Mouse (Mus musculus) T-helper 17 cell (primary cell): ENCODE results near the gene Apbb2.

Experiments used
- in situ Hi-C, 2 experiments: fragments of 300-600 bp; cut with MboI, MseI; formaldehyde crosslinking; loops; 1 replicate in 1 of 2; 2 replicates in 1 of 2; pipeline ENCODE4 v1.15.1; 2025; ENCODE audit warnings: high pct_unique_total_duplicates in 2 of 2

The Apbb2 gene

DNA sequence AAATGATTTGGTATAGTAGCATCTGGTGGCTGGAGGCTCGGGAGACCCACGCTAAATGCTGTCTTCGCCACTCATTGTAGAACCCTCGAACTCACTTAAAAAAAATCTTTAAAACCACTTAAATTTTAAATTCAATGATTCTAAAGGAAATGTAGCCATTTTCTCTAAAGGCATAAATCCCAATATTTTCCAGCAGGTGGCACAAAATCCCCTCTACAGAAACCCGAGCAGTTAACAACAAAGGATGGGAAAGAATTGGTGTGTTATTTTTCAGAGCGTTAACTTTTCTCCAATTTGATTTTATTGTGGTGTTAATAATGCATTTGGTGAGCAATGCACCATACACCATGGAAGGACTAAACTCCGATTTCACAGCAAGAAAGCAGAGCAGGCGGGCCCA, 231.1 kb downstream of the Apbb2 start:
- in situ Hi-C loops: no loop called here

DNA sequence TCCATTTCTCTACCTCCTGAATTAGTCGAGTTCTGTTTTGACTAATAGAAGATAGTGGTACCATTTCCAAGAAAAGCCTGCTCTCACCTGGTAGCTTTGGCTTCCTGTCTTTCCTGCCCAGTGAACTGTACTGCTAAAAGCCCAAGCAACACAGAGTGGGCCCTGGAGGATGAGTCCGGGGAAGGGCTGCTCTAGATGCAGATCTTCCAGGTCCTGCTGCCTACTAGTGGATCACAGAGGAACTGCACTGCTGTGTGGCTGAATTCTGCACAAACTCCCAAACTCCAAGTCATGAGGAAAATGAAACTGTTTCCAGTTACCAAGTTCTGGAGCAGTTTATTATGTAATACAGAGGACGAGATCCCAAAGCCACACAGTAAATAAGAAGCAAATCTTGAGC, 232.9 kb downstream of the Apbb2 start:
- in situ Hi-C loops: no loop called here

DNA sequence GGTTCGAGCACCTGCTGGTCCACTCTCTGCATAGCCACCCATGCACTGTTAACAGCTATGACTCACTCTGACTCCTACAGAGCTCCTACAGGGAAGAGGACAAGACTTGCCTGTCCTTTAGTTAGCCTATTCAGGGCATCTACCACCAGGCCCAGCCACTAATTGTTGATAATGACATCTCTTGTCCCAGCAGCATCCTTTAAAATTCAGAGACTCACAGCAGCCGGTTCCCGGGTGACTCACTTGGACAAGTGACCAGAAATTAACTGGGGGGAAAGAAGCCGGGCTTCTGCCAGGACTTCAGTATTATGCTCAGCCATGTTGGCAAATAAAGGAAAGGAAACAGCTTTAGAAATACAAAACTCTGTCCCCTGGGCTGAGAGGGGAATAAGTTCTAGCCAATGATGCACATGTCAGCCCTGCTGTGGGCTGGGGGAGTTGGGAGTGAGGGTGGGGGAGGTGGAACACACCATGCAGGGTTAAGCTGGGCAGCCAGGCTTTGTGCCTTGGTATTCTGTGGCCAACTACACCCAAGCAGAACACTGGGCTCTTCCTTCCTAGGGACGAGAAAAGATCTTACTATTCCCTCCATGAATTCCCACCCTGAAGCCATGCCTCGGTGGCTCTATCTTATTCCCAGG, 233.7 kb downstream of the Apbb2 start:
- in situ Hi-C loops: no loop called here

DNA sequence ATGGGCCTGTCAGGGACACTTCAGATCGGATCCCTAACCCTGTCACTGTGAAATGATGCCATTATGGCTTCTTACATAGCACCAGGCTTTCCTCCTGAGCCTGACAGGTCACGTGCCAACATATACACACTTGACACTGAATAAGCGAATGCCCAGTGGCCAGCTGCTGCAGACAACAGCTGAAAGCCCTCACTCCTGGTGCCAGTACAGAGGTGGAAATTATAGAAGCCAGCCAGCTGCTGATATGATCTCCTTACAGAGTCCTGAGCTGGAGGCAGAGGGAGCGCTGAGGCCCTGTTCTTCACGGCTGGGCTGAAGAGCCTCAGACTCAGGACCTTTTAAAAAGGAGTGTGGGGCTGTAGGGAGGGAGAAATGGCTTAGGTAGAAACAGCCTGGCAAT, 234.5 kb downstream of the Apbb2 start:
- in situ Hi-C loops: no loop called here

DNA sequence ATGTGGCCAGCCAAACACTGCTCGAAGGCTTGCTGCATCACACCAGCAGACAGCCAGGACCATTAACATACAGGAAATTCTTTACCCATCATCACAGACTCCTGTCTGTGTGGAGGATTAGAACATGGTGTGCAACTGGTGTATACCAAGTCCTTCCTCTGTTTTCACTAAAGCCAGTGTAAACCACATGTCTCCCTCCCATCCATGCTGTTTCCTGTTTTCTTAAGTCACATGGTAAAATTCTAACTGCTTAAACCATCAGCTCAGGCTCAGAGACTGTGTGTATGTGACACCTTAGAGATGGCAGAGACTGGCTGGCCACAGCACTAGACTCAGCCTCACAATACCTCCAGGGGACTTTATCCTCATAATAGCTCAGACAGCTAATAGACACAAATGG, 236.5 kb downstream of the Apbb2 start:
- in situ Hi-C loops: no loop called here

DNA sequence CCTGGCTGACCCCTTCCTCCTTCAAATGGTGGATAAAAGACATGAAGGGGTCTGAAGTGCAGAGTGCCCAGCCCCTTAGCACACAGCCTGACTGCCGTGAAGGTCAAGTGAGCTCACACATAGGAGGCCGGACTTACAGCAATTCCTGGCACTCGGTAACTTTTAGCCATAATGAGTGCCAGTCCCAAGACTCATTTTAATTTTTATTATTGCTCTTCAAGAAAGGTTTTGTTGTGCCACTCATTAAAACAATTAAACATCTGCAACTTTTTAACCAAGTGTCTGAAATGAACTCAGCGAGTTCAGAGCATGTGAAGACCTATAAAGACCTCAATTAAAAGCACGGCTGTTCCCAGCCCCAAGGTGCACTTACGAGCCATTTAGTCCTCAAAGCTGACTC, 239.6 kb downstream of the Apbb2 start:
- in situ Hi-C loops: no loop called here

DNA sequence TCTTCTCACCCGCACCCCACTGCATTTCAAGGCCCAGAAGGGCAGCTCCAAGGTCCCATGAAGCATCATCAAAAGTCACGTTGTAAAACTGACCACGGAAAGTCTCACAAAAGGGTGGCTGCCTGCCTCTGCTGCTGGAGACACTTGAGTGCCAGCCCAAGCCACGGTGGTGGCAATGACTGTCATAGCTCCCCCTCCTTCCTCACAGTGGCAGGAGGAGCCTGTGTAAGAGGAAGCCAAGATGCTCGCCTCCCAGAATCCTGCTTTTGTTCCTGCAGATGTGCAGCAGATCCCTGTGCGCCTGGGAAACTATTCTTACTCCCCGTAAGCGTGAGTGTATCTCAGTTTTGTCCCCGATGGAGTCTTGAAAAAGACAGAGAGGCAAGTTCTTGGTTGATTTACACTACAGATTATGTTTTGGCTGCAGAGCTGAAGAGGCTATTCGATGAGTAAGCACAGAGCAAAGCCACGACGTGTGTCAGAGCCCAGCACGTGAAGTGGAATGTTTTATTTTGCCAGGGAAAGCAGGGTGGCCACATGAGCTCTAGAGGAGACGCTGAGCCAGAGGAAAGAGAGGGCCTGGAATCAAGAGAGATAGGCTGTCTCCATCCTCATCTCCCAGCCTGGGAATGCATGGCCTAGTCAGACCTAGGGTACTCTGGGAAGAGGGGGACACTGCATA, 241.9 kb downstream of the Apbb2 start:
- in situ Hi-C loops: no loop called here

DNA sequence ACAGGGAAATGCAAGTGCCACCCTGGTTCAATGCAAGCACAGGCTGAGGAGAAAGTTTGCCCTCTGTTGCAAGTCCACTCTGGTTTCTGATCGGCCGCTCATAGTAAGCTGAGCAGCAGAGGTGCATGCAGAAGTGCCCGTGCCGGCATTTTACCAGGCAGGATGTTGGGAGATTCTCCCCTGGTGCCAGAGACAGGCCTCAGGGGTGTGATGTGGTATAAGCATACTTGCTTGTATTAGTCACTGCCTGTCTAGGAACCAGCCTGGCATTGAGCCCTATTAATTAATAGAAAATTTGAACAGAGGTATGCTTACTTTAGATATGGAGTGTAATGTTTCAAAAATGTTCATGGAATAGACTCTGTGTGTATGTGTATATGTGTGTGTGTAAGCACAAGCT, 244.2 kb downstream of the Apbb2 start:
- in situ Hi-C loops: no loop called here

DNA sequence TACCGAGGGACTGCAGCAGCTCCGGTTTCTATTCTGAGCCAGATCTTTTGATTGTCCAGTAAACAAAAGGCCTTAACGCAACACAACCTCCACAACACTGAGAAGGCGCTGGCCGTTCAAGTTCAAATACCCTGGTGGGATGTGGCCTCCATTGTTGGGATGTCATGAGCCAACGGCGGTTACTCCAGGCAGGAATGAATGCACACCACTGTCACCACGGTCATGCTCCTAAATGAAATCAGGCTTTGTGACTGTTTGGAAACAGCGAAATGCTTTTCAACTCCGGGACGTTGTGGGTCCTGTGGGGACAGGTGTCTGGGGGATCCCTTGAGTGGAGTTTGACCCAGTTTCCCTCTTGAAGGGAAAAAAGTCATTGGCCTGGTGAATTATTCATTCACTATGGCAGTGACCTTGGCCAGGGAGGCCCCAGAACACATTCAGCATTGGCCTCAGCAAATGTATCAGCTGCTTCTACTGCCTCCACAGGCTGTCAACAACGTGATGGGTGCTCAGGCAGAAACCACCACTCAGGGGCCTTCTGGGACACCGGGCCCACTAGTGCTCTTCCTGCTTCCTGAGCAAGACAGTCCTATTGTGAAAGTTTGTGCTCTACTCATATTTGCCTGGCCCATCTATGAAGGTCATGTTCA, 244.9 kb downstream of the Apbb2 start:
- in situ Hi-C loops: no loop called here

DNA sequence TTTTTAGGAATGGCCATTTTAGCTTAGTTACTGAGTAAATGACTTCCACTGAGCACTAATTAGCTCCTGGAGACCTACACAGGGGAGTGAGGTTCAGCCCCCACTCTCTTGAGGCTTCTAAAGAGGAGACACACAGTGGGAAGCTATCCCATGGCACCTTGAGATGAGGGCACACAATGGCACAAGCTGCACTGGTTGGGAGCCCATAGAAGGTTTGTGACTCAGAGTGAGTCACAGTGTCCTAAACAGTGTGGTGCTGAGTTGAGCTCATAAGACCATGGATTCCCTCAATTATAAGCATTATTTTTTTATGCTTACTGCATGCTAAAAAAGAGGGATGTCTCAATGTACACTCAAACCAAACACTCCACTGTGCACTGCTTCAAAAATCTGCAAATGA, 247.5 kb downstream of the Apbb2 start:
- in situ Hi-C loops: no loop called here

DNA sequence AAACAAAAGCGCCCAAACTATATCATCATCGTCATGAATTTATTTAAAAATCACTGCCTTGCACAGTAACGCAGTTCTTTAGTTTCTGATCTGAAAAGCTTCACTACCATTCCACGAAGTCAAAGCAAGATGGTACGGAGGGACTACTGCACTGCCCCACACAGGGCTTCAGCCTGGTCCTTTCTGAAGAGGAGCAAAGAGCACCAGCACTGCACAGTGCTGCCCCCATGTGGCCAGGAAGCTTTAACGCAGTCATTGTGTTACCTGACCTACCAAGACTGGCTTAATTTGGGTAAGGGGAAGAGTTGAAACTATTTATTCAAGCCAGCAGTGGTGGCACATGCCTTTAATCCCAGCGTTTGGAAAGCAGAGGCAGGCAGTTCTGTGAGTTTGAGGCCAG, 249.6 kb downstream of the Apbb2 start:
- in situ Hi-C loops: no loop called here

DNA sequence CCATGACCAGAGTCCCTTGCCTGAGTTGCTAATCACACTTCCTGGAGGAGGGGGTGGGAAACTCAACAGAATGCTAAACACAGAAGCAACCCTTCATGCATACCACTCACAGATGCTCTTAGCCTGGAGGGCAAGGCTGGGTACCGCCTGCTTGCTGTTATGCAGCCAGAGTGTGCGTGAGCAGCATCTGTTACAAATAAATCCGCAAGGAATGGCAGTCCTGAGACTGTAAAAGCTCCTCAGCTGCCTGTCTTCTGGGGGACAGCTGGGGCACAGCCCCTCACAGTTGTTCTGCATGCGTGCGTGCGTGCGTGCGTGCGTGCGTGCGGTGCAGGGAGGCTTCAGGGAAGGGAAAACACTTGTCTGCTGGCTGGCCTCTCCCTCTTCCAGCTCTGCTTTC, 250.9 kb downstream of the Apbb2 start:
- in situ Hi-C loops: no loop called here

DNA sequence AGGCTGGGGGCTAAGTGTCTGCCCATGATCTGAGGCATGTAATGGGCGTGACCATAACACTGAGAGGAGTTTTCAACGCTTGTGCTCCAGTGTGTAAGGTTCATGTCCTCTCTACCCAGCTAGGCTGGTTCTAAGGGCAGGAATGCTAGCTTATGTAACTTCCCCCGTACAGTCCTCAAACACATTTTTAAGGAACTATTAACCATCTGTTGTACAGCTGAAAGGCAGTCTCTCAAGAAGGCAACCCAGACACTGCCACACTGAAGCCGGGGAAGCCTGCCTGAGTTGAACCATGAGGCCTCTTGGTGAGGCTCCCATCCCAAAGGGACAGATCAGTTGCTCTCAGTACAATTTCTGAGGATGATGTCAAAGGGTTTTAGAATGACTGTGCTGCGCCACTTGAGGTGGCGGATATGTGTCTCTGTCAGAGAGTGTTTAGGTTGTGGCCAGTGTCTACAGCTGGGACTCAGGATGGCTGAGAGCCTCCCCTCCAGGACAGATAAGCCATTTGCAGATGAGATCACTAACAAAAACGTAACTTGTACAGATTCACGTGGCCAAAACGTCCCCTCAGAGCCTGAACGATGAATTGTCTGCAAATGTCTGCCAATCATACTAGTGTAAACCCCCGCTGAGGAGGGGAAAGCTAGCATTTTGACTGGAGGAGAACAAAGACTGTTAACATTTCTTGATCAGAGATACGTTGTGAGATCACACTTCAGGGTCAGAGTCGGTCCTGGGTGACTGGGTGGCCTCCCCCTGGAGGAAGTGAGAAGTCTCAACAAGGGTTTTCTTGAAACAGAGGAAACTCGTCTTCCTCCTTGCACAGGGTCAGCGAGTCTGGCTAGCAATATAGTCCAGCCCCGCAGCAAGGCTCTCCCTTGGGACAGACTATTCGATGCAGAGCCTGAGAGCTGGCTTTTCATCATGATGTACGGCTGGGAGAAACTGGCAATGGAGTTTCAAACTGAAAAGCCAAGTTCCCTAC, 255.0 kb downstream of the Apbb2 start:
- in situ Hi-C loops: no loop called here

DNA sequence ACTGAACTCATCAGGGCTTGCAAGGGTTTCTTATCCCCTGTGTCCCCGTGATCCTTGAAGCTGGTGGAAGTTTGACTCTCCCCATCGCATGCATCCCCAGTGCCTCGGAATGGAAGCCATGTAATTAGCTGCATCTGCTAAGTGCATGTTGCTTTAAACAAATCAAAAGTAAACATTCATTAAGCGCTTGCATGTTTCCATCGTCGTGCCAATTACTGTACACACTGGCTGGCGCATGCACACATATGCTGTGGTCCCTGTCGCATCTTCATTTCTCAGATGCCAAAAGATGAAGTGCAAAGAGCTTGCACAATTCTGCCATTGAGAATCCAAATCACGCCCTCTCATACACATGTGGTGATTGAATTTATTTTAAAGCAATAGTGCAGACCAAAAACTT, 257.8 kb downstream of the Apbb2 start:
- in situ Hi-C loops: no loop called here

DNA sequence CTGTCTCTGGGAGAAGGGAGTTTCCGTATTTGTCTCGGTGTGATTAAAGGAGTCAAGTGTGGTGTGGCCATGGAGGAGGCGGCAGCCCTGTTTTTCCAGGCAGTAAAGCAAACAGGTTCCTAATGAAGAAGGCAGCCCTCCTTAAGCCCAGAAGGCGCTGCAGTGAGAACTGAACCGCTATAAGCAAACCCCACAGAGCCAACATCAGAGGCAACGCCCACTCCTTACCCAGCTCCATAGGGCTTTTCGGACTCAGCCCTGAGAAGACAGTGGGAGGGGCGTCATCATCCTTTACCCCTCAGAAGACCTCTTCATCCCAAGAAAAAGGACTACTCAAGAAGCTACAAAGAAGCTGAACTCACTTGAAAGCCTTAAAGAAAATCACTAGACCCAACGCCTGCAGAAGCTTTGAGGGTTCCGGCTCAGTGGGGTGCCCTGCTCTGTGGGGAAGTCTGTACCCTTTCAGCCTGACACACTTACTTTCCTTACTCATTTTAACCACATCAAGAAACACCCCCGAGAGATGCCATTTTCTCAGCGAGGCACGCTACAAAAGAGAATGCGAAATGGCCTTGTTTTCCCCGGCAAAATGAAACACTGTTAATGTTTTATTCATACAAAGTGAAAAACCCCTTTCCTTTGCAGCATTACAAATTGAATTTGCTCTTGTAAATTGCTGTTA, 258.7 kb downstream of the Apbb2 start:
- in situ Hi-C loops: no loop called here

DNA sequence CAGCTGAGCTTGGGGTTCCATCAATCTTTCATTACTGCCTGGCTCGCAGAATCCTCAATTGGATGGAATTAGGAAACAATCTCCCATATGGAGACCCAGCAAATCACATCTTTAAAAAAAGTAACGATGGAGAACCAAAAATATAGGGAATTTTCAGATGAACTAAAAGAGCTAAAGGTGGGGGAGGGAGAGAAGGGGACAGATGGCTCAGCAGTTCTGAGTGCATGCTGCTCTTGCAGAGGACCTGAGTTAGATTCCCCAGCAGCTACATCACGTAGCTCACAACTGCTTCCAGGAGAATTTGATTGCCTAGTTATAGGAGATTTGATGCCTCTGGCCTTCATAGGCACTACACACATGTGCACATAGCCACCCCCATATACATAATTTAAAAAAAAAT, 263.4 kb downstream of the Apbb2 start:
- in situ Hi-C loops: no loop called here

DNA sequence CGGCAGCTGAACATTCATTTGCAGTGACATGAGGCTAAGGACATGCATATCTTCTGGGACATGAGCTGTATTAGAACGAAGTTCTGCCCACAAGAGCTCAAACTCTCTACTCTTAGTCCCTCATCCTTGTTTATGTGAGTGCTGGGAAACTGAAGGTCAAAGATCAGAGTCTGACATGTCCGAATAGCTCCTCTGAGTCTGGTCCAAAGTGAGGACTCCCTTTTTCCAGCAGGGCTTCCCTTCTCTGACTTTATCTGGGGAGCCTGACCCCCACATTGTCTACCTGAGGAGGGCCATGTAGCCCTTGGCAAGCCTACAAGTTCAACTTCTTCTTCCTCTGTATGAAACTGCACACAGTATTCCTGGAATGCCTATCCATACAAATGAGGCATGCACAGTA, 264.7 kb downstream of the Apbb2 start:
- in situ Hi-C loops: no loop called here

DNA sequence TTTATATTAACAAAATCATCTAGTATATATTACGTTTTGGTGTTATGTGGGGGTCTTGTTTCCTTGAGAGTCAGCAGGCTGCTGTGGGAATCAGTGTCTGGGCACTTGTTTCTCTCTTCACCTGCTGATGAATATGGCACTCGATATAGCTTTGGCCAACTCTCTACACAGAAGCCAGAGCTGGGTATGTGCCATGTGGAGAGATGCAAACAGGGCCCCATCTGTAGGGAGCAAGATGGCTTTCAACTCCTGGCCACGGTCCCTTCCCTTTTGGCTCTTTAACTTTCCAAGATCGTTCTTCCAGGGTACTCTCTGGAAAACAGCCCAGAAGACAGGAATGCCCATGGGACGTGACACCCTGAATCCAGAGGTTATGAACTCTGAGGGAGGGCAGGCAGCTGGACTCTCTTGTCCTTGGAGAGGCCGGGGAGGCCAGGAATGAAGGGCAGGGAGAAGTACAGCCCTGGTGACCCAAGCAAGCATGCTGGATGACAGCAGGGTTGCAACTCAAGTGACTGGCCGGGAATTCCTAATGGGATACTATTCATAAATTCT, 266.7 kb downstream of the Apbb2 start:
- in situ Hi-C loops: no loop called here

DNA sequence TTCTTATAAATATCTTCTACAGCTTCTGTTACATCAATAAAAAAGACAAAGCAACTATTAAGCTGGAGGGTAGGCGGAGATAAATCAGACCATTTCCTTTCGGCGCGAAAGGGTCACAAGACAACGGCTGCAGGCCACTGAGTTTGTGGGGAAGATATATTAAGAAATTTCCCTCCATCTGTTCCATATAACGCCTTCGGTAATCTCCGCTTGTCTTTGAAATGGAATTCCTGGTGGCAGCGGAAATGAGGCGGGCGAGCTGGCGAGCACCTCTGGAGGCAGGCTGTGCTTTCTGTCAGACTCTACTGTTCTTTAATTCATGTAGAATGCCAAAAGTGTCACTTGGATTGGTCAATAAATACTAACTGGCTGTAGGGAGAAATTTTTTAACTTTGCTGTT, 267.5 kb downstream of the Apbb2 start:
- in situ Hi-C loops: no loop called here

DNA sequence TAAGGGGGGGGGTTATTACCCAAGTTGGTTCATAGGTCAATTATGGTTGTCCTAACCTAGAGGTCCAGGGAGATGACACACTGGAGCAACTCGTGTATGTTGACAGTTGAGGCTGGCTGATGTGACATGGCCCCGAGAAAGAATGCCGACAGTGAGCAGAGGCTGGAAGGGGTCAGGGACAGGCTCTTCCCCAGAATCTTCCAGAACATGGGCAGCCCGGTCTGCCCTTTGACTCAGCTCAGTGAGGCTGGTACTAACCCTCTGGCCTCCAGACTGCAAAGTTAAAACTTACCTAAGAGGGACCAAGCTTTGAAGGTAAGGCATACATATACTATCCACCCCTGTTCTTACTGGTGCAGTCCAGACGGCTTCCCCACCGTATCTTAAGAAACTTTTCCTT, 268.0 kb downstream of the Apbb2 start:
- in situ Hi-C loops: no loop called here

DNA sequence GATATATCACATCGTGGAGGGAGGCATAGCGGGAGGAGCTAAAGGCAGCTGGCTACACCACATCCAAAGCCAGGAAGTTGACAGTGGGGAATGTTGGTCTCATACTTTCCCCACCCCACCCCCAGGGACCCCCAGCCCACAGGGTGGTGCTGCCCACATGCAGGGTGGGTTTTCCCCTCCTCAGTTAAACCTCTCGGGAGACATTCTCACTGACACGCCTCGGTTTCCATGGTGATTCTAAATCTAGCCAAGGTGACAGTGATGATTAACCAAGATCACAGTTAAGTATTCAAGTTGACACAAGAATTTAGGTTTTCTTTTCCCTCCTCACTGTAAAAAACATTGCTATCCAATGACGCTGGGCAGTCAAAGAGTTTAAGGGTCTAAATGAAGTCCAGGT, 270.2 kb downstream of the Apbb2 start:
- in situ Hi-C loops: no loop called here
